Comparison of ENCODE assay signal across 8 mouse cellular contexts in the genomic region with DNA sequence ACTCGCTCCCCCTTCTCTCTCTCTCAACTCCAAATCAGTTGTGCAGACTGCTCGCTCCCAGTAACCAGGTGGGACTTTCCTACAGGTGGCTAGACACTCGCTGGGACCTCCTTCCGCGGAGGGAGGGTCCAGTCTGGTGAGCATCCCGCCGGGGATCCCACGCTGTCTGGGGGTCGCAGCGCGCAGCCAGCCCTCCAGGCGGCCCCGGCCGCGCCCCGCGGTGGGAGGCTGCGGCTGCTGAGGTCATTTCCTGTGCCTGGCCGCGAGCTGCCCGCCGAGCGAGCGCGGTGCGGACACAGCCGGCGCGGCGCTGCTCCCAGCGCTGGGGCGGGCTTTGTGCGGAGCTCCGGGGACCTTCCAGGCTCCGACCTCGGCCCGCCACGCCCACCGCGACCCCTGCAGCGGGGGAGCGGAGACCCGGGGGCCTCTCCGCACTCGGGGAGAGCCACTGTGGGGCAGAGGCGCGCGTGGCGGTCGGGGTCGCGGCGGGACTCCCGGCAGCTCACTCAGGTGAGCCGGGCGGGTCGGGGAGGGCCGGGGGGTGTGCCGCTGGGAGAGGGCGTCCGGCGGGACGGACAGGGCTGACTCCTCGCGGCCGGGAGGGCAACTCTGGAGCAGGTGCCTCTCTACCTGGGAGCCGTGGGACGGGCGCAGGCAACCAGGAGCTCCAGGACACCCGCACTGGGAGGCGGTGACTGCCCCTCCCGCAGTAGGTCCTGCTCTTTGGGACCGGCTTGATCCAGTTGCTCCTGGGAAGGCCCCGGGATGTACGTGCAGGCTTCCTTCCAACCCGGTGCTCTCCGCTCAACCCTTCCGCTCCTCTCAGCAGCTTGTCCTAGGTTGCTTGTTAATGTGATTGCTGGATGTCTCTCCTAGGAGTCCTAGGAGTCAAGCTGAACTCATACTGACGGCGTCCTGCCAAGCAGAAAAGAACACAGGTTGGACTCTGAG. TPM values are rescaled to one million over a fixed set of nuclear protein-coding genes. Genes with fewer than 3 reads are reported as not detected.
DNase-seq lines count a peak whose midpoint lies in the region; ATAC-seq and TF ChIP-seq lines count a peak whose summit lies in the region.

A gene (plus strand): TSS at position 253 of the 951 bp plus-strand sequence.

- DNase-seq in embryo, embryonic 11 days, result peak; percentile 90
- peak; percentile 86 for DNase-seq in heart, embryonic 10.5 days (ENCODE audit: low spot score)
- DNase-seq in kidney, adult 9 months, result peak; percentile 58
- DNase-seq in thymus, postnatal 25 days, result peak; percentile 29

- H3K9ac ChIP-seq in liver, embryonic 16.5 days (ENCODE audit: low read depth, low read length), result peak within 1 kb of the TSS; percentile 50
- H3K9ac ChIP-seq in neural tube, embryonic 12.5 days, result peak within 1 kb of the TSS; percentile 86

- H3K27me3 ChIP-seq in C2C12 (ENCODE audit: control insufficient read depth, insufficient read depth, insufficient read length), result no peaks in the 10 kb centered on the region
- H3K27me3 ChIP-seq in heart, embryonic 10.5 days (ENCODE audit: insufficient read depth, poor library complexity, severe bottlenecking), result no peaks in the 10 kb centered on the region
- peaks cover 31% of the 10 kb centered on the region for H3K27me3 ChIP-seq in liver, embryonic 16.5 days (ENCODE audit: control insufficient read depth, insufficient read depth, low read depth, low read length)
- no peaks in the 10 kb centered on the region for H3K27me3 ChIP-seq in neural tube, embryonic 12.5 days (replicated peaks)

- H3K4me3 ChIP-seq in C2C12 (ENCODE audit: insufficient read depth, poor library complexity, severe bottlenecking), result peak within 1 kb of the TSS; percentile 43
- H3K4me3 ChIP-seq in heart, embryonic 10.5 days, result peak within 1 kb of the TSS; percentile 93
- peak within 1 kb of the TSS; percentile 63 for H3K4me3 ChIP-seq in liver, embryonic 16.5 days (ENCODE audit: low read depth, low read length)
- peak within 1 kb of the TSS; percentile 85 for H3K4me3 ChIP-seq in neural tube, embryonic 12.5 days

- H3K79me2 ChIP-seq in C2C12 (ENCODE audit: control insufficient read depth, insufficient read depth), result no peaks in the 10 kb centered on the region

- peak within 1 kb of the TSS; percentile 97 for H3K27ac ChIP-seq in heart, embryonic 10.5 days
- H3K27ac ChIP-seq in liver, embryonic 16.5 days (ENCODE audit: low read length), result no peak within 1 kb of the TSS
- H3K27ac ChIP-seq in neural tube, embryonic 12.5 days, result no peak within 1 kb of the TSS

- no peaks in the 10 kb centered on the region for H3K79me3 ChIP-seq in C2C12 (ENCODE audit: low read depth)

- H3K9me3 ChIP-seq in heart, embryonic 10.5 days, result no peaks in the 10 kb centered on the region
- H3K9me3 ChIP-seq in liver, embryonic 16.5 days (replicated peaks; ENCODE audit: control insufficient read depth, low read length), result no peaks in the 10 kb centered on the region
- H3K9me3 ChIP-seq in neural tube, embryonic 12.5 days, result no peaks in the 10 kb centered on the region

- TF ChIP-seq CTCF in C2C12 (IDR thresholded peaks at IDR 0.05; ENCODE audit: control insufficient read depth, insufficient read depth, insufficient read length), result no peak

- WGBS in heart, embryonic 10.5 days, result under 1% methylated on average over 80 of the region's 80 CpGs
- WGBS in liver, embryonic 16.5 days (ENCODE audit: insufficient replicate concordance), result under 1% methylated on average over 80 of the region's 80 CpGs
- WGBS in neural tube, embryonic 12.5 days, result under 1% methylated on average over 80 of the region's 80 CpGs

- peak within 1 kb of the TSS; percentile 72 for H3ac ChIP-seq in C2C12 (ENCODE audit: control insufficient read depth, insufficient read length, low read depth)

- H3K4me1 ChIP-seq in heart, embryonic 10.5 days, result peaks cover 16% of the 10 kb centered on the region
- no peaks in the 10 kb centered on the region; the same call in 1 of the 2 replicates for H3K4me1 ChIP-seq in liver, embryonic 16.5 days (ENCODE audit: control insufficient read depth, low read depth, low read length)
- H3K4me1 ChIP-seq in neural tube, embryonic 12.5 days, result peaks cover 5% of the 10 kb centered on the region; the same call in 1 of the 2 replicates

- peak; percentile 32 for ATAC-seq in activated CD4-positive, CD25-positive, alpha-beta regulatory T cell, adult 4 months
- ATAC-seq in liver, embryonic 16.5 days (ENCODE audit: low read depth), result peak; percentile 48
- peak; percentile 93 for ATAC-seq in neural tube, embryonic 12.5 days (ENCODE audit: low FRiP score, low read depth)

- peak within 1 kb of the TSS; percentile 85 for H3K4me2 ChIP-seq in liver, embryonic 16.5 days (ENCODE audit: low read depth, low read length)
- peak within 1 kb of the TSS; percentile 95 for H3K4me2 ChIP-seq in neural tube, embryonic 12.5 days (replicated peaks)

- no peaks in the 10 kb centered on the region for H3K36me3 ChIP-seq in C2C12 (ENCODE audit: control insufficient read depth, insufficient read depth)
- no peaks in the 10 kb centered on the region for H3K36me3 ChIP-seq in heart, embryonic 10.5 days
- no peaks in the 10 kb centered on the region for H3K36me3 ChIP-seq in liver, embryonic 16.5 days (ENCODE audit: control insufficient read depth, insufficient read depth)
- H3K36me3 ChIP-seq in neural tube, embryonic 12.5 days, result no peaks in the 10 kb centered on the region

TF ChIP-seq in C2C12, 6 proteins besides CTCF, POLR2A, EP300 and RAD21:
- TF ChIP-seq CEBPB (IDR thresholded peaks at IDR 0.05; ENCODE audit: low read depth), result no peak
- TF ChIP-seq MYOG (IDR thresholded peaks at IDR 0.05; ENCODE audit: control insufficient read depth, extremely low read depth, insufficient read length), result no peak
- no peak for TF ChIP-seq FOSL1 (IDR thresholded peaks at IDR 0.05; ENCODE audit: insufficient read depth, low read length, poor library complexity, severe bottlenecking)
- no peak for TF ChIP-seq MYOD1 (IDR thresholded peaks at IDR 0.05; ENCODE audit: control insufficient read depth, insufficient read length, low read depth)
- TF ChIP-seq USF1 (IDR thresholded peaks at IDR 0.05; ENCODE audit: low read depth), result no peak
- no peak for TF ChIP-seq MAX (IDR thresholded peaks at IDR 0.05)

RNA-seq across cellular contexts. Expression of the gene that starts here (rescaled TPM):
- 1.1 TPM for polyA plus RNA-seq in C2C12 (2012; fragmentation: generic; extraction: Trizol)
- polyA plus RNA-seq in activated CD4-positive, CD25-positive, alpha-beta regulatory T cell, adult 4 months (2017; shearing (Covaris generic)), result under 1 TPM; 0.13 TPM
- 5.0 and 5.8 TPM in 2 replicates for polyA plus RNA-seq in heart, embryonic 10.5 days (2016; fragmentation: Nextera tagmentation; extraction: Ambion mirVana)
- polyA plus RNA-seq in liver, embryonic 16.5 days (2015; fragmentation: Nextera tagmentation; extraction: Ambion mirVana), result 0.13 and 0.33 TPM in 2 replicates
- 6.0 and 6.7 TPM in 2 replicates for polyA plus RNA-seq in neural tube, embryonic 12.5 days (2016; fragmentation: Nextera tagmentation; extraction: Ambion mirVana)

Comparison
In these comparisons a context has a peak if more than half of its experiments do, and no peak if none do; other contexts are left out.
1. Peak in ATAC-seq in activated CD4-positive, CD25-positive, alpha-beta regulatory T cell, adult 4 months; RNA of the gene not detected or under 1 TPM.
2. Peak in ATAC-seq, H3K4me3 ChIP-seq, H3K9ac ChIP-seq and H3K4me2 ChIP-seq in liver, embryonic 16.5 days; RNA of the gene not detected or under 1 TPM.
3. H3K4me3 ChIP-seq: peak in every context shown above with its lines; median percentile 93 in heart, embryonic 10.5 days; 85 in neural tube, embryonic 12.5 days; 63 in liver, embryonic 16.5 days; 43 in C2C12.
4. ATAC-seq: peak in every context shown above with its lines; median percentile 93 in neural tube, embryonic 12.5 days; 48 in liver, embryonic 16.5 days; 32 in activated CD4-positive, CD25-positive, alpha-beta regulatory T cell, adult 4 months.
5. DNase-seq: peak in every context shown above with its lines; median percentile 90 in embryo, embryonic 11 days; 86 in heart, embryonic 10.5 days; 58 in kidney, adult 9 months; 29 in thymus, postnatal 25 days.